Mouse (Mus musculus): ENCODE results near the gene Gemin6. TPM values are rescaled to one million over a fixed set of nuclear protein-coding genes. Genes with fewer than 3 reads are reported as not detected.
"Not testable (repeated sequence)": the region's sequence is repeated elsewhere in the genome, so short reads cannot be mapped to it uniquely, and the experiment has no call there.

Gene Gemin6
- polyA plus RNA-seq, 1 experiment, result not detected

DNA sequence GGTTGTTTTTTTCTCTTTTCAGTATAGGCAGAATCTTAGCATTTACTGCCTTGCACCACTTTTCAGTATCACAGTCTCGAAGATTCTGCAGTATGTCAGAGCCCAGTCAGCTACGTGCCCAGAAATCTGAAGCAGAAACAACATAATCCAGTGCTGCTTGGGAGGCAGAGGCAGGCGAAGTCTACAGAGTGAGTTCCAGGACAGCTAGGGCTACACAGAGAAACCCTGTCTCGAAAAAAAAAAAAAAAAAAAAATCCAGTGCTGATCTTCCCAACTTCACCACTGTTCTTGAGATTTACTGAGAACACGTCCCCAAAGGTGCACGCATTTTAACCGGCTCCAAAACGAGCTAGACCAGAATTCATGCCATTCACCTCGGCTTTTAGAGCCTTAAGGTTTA, 412 bp upstream of the Gemin6 start:
- WGBS, result 2% methylated on average over 9 of the region's 9 CpGs
- TF ChIP-seq POLR2A (IDR thresholded peaks at IDR 0.05; ENCODE audit: insufficient read depth, low read depth, low read length), result no peak
- no peak for TF ChIP-seq CTCF (IDR thresholded peaks at IDR 0.05; ENCODE audit: insufficient read depth, low read depth, low read length)
- Histone ChIP-seq H3K4me1 (ENCODE audit: control insufficient read depth, insufficient read depth, low read length) (peaks cover 2% of the 10 kb centered on the region; the same call in 1 of the 2 replicates), H3K4me3 (ENCODE audit: insufficient read depth, low read depth, low read length) (peak overlapping the region; percentile 73), H3K27ac (ENCODE audit: insufficient read depth, low read depth, low read length) (peak overlapping the region; percentile 67)

GRCm38 (mm10) chr17:80225142-80225541, 901 bp downstream of the Gemin6 start:
- 44% methylated on average over 5 of the region's 5 CpGs for WGBS
- H3K27ac ChIP-seq (ENCODE audit: insufficient read depth, low read depth, low read length); H3K4me3 ChIP-seq (ENCODE audit: insufficient read depth, low read depth, low read length); H3K4me1 ChIP-seq (ENCODE audit: control insufficient read depth, insufficient read depth, low read length): not testable (repeated sequence)

DNA sequence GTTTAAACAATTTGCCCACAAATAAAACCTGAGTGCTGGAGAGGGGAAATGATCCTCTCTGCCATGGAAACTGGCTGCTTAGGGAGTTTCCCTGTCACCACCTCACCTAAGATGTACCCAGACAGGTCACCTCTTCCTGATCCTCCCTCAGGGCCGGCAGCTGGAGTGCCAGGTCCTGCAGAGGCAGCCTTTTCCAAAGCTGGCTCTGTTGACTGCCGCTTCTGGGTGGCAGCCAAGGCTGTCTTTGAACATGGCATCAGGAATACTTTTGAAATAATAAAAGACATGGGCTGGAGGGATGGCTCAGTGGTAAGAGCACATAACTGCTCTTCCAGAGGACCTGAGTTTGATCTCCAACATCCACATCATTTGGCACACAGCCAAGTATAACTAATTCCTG, 5.2 kb downstream of the Gemin6 start:
- Histone ChIP-seq H3K27ac (ENCODE audit: insufficient read depth, low read depth, low read length) (no peak overlapping the region), H3K4me1 (ENCODE audit: control insufficient read depth, insufficient read depth, low read length) (peaks cover 2% of the 10 kb centered on the region; the same call in 1 of the 2 replicates), H3K4me3 (ENCODE audit: insufficient read depth, low read depth, low read length) (no peak overlapping the region)
- TF ChIP-seq CTCF (IDR thresholded peaks at IDR 0.05; ENCODE audit: insufficient read depth, low read depth, low read length) (no peak), POLR2A (IDR thresholded peaks at IDR 0.05; ENCODE audit: insufficient read depth, low read depth, low read length) (no peak)
- WGBS, result 41% methylated on average over 2 of the region's 2 CpGs

- H3K27ac ChIP-seq (ENCODE audit: insufficient read depth, low read depth, low read length), result no peak overlapping the region
- TF ChIP-seq POLR2A (IDR thresholded peaks at IDR 0.05; ENCODE audit: insufficient read depth, low read depth, low read length) (no peak), CTCF (IDR thresholded peaks at IDR 0.05; ENCODE audit: insufficient read depth, low read depth, low read length) (no peak)
- 68% methylated on average over 5 of the region's 5 CpGs for WGBS
- no peaks in the 10 kb centered on the region for H3K4me1 ChIP-seq (ENCODE audit: control insufficient read depth, insufficient read depth, low read length)
- no peak overlapping the region for H3K4me3 ChIP-seq (ENCODE audit: insufficient read depth, low read depth, low read length)
Observed at GRCm38 (mm10) chr17:80233844-80234243, 9.6 kb downstream of the Gemin6 start.

DNA sequence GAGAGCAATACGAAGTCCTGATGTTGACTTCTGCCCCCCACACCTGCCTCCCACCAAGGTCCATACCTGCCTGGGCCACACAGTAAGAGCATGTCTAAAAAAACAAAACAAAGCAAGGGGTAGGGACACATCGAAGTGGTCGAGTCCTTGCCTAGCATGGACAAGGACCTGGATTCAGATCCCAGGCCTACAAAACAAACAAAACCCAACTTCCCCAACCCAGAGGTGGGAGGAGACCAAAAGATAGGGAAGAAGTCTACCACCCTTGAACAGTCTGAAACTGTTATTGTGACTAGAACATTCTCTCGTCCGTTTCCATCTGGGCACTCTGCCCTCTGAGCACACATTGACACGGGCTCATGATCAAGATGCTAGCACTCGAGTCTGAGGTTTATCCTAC, 10.1 kb downstream of the Gemin6 start:
- no peaks in the 10 kb centered on the region for H3K4me1 ChIP-seq (ENCODE audit: control insufficient read depth, insufficient read depth, low read length)
- no peak overlapping the region for H3K27ac ChIP-seq (ENCODE audit: insufficient read depth, low read depth, low read length)
- no peak for TF ChIP-seq POLR2A (IDR thresholded peaks at IDR 0.05; ENCODE audit: insufficient read depth, low read depth, low read length)
- TF ChIP-seq CTCF (IDR thresholded peaks at IDR 0.05; ENCODE audit: insufficient read depth, low read depth, low read length), result no peak
- H3K4me3 ChIP-seq (ENCODE audit: insufficient read depth, low read depth, low read length), result no peak overlapping the region
- 81% methylated on average over 7 of the region's 7 CpGs for WGBS

GRCm38 (mm10) chr17:80235477-80235876, 11.2 kb downstream of the Gemin6 start:
- H3K4me3 ChIP-seq (ENCODE audit: insufficient read depth, low read depth, low read length), result no peak overlapping the region
- no peaks in the 10 kb centered on the region for H3K4me1 ChIP-seq (ENCODE audit: control insufficient read depth, insufficient read depth, low read length)
- H3K27ac ChIP-seq (ENCODE audit: insufficient read depth, low read depth, low read length), result no peak overlapping the region
- TF ChIP-seq POLR2A (IDR thresholded peaks at IDR 0.05; ENCODE audit: insufficient read depth, low read depth, low read length), result no peak
- no peak for TF ChIP-seq CTCF (IDR thresholded peaks at IDR 0.05; ENCODE audit: insufficient read depth, low read depth, low read length)
- WGBS, result 85% methylated on average over 3 of the region's 3 CpGs

- WGBS, result 94% methylated on average over 3 of the region's 3 CpGs
- Histone ChIP-seq H3K27ac (ENCODE audit: insufficient read depth, low read depth, low read length) (no peak overlapping the region), H3K4me3 (ENCODE audit: insufficient read depth, low read depth, low read length) (no peak overlapping the region), H3K4me1 (ENCODE audit: control insufficient read depth, insufficient read depth, low read length) (no peaks in the 10 kb centered on the region)
- TF ChIP-seq POLR2A (IDR thresholded peaks at IDR 0.05; ENCODE audit: insufficient read depth, low read depth, low read length) (no peak), CTCF (IDR thresholded peaks at IDR 0.05; ENCODE audit: insufficient read depth, low read depth, low read length) (no peak)
Observed at GRCm38 (mm10) chr17:80236805-80237204, 12.6 kb downstream of the Gemin6 start.

GRCm38 (mm10) chr17:80237475-80237874, 13.2 kb downstream of the Gemin6 start:
- TF ChIP-seq POLR2A (IDR thresholded peaks at IDR 0.05; ENCODE audit: insufficient read depth, low read depth, low read length) (no peak), CTCF (IDR thresholded peaks at IDR 0.05; ENCODE audit: insufficient read depth, low read depth, low read length) (no peak)
- no peak overlapping the region for H3K4me3 ChIP-seq (ENCODE audit: insufficient read depth, low read depth, low read length)
- no peak overlapping the region for H3K27ac ChIP-seq (ENCODE audit: insufficient read depth, low read depth, low read length)
- WGBS, result 84% methylated on average over 5 of the region's 5 CpGs
- H3K4me1 ChIP-seq (ENCODE audit: control insufficient read depth, insufficient read depth, low read length), result no peaks in the 10 kb centered on the region

- no peak overlapping the region for H3K4me3 ChIP-seq (ENCODE audit: insufficient read depth, low read depth, low read length)
- H3K4me1 ChIP-seq (ENCODE audit: control insufficient read depth, insufficient read depth, low read length), result no peaks in the 10 kb centered on the region
- TF ChIP-seq POLR2A (IDR thresholded peaks at IDR 0.05; ENCODE audit: insufficient read depth, low read depth, low read length) (no peak), CTCF (IDR thresholded peaks at IDR 0.05; ENCODE audit: insufficient read depth, low read depth, low read length) (no peak)
- WGBS, result 89% methylated on average over 9 of the region's 9 CpGs
- H3K27ac ChIP-seq (ENCODE audit: insufficient read depth, low read depth, low read length), result no peak overlapping the region
Observed at GRCm38 (mm10) chr17:80241594-80241993, 17.4 kb downstream of the Gemin6 start.

GRCm38 (mm10) chr17:80243116-80243515, 18.9 kb downstream of the Gemin6 start:
- WGBS, result 93% methylated on average over 13 of the region's 13 CpGs
- no peak overlapping the region for H3K4me3 ChIP-seq (ENCODE audit: insufficient read depth, low read depth, low read length)
- H3K27ac ChIP-seq (ENCODE audit: insufficient read depth, low read depth, low read length), result no peak overlapping the region
- no peaks in the 10 kb centered on the region for H3K4me1 ChIP-seq (ENCODE audit: control insufficient read depth, insufficient read depth, low read length)
- TF ChIP-seq CTCF (IDR thresholded peaks at IDR 0.05; ENCODE audit: insufficient read depth, low read depth, low read length) (no peak), POLR2A (IDR thresholded peaks at IDR 0.05; ENCODE audit: insufficient read depth, low read depth, low read length) (no peak)

Measured in olfactory bulb, adult 2 months (tissue).